Mouse (Mus musculus): Measurements from ENCODE around the gene Pfdn4. TPM values are rescaled to one million over a fixed set of nuclear protein-coding genes. Genes with fewer than 3 reads are reported as not detected.
A peak's percentile ranks its signal among the peaks of the same experiment; 100 is the strongest.

Pfdn4 gene
- polyA plus RNA-seq, 1 experiment from 2014 or later: 50.0 TPM

DNA sequence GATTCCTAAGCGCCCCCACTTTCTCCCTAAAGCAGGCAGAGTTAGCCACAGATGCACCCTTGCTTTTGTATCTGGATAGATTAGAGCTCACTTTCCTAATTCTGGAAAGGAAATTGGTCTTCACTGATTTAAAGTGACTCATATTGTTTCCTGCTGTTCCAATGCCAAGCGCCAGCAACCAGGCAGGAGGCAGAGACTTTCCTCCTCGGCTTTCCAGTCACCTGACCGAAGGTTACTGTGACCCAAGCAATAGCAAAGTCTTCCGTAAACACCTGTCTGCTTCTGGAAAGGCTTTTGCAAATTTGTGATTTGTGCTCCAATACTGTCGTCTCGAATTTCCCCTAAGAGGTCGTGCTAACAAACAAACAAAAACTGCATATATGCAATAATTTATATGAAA is 1.8 kb downstream of the Pfdn4 start:
- Histone ChIP-seq H3K9me3 (replicated peaks) (no peaks in the 10 kb centered on the region), H3K4me1 (replicated peaks) (peaks cover 3% of the 10 kb centered on the region; the same call in 1 of the 2 replicates), H3K9ac (no peak overlapping the region), H3K36me3 (no peaks in the 10 kb centered on the region), H3K4me3 (replicated peaks) (no peak overlapping the region), H3K4me2 (no peak overlapping the region), H3K27me3 (peaks cover 60% of the 10 kb centered on the region), H3K27ac (no peak overlapping the region)
- DNase-seq: no peak
- no peak for ATAC-seq (ENCODE audit: low read depth)
- WGBS (ENCODE audit: insufficient replicate concordance): 14% methylated on average over 8 of the region's 8 CpGs

DNA sequence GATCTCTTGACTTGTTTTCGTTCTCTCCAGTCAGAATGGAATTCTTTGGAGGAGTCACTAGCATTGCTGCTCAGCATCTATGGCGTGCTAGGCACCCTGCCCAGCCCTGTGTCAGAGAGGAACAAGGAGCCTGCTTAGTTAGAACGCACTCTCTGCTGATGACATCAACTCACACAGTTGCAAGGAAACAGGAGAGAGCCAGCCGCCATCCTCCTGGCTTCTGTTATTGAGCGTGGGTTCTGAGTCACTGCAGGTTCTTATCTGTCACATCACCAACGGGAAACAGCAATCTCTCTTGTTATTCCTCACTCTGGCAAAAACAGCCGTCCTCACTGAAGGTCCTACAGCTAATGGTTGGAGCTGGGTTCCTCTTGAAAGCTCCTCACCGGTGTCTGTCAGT is 7.1 kb downstream of the Pfdn4 start:
- ATAC-seq (ENCODE audit: low read depth): no peak

DNA sequence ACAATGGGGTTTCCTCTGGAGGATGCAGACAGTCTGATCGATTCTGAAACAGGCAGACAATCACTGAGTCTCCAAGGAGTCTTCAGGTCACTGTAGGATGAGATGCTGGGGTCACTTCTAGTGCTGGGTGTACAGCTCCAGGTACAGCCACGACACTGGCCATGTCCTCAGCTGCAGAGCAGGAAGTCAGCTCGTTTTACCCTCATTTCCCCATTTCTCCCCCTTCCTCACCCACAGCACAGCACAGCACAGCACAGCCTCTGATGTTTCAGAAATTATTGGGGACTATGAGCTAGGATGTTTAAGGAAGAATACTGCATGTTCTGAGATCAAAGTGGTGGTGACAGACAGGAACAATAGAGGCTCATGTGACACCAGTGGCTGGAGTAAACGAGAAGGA is 7.8 kb downstream of the Pfdn4 start:
- DNase-seq (no peak), ATAC-seq (ENCODE audit: low read depth) (no peak)
- Histone ChIP-seq H3K4me1 (replicated peaks) (peaks cover 10% of the 10 kb centered on the region), H3K27me3 (peaks cover 6% of the 10 kb centered on the region), H3K36me3 (no peaks in the 10 kb centered on the region), H3K4me2 (no peak overlapping the region), H3K9me3 (replicated peaks) (no peaks in the 10 kb centered on the region), H3K9ac (no peak overlapping the region), H3K27ac (no peak overlapping the region), H3K4me3 (replicated peaks) (no peak overlapping the region)
- WGBS (ENCODE audit: insufficient replicate concordance): 8% methylated on average over 4 of the region's 4 CpGs

More for the DNA sequence above, 7.1 kb downstream of the Pfdn4 start:
- Histone ChIP-seq H3K4me1 (replicated peaks) (peaks cover 5% of the 10 kb centered on the region; the same call in 1 of the 2 replicates), H3K9me3 (replicated peaks) (no peaks in the 10 kb centered on the region), H3K27me3 (peaks cover 13% of the 10 kb centered on the region), H3K9ac (no peak overlapping the region), H3K4me2 (no peak overlapping the region), H3K4me3 (replicated peaks) (no peak overlapping the region), H3K36me3 (no peaks in the 10 kb centered on the region), H3K27ac (no peak overlapping the region)
- 15% methylated on average over 8 of the region's 8 CpGs for WGBS (ENCODE audit: insufficient replicate concordance)
- DNase-seq: no peak

DNA sequence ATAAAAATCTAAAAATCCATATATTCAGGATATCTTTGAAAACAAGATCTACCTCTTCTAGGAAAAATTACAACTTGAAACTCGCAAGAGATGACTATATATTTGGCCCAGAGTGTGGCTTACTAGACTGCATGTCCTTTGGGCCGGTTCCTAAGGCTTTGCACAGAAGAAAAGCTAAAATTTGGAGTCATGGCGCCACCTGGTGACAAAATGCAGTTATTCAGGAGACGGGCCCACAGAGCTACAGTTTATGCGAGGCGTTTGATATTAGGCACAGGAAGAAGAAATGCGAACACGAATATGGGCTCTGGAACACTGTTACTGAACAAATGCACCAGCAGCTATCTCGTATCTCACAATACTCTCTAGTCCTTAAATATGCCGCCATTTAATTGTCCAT is 11.5 kb downstream of the Pfdn4 start:
- Histone ChIP-seq H3K27me3 (0 out of 2 replicates have a peak, but pooled peaks cover 5% of the 10 kb centered on the region), H3K4me2 (no peak overlapping the region), H3K4me3 (replicated peaks) (no peak overlapping the region), H3K4me1 (replicated peaks) (peaks cover 28% of the 10 kb centered on the region), H3K36me3 (no peaks in the 10 kb centered on the region), H3K9me3 (replicated peaks) (no peaks in the 10 kb centered on the region), H3K9ac (no peak overlapping the region), H3K27ac (no peak overlapping the region)
- 3% methylated on average over 10 of the region's 10 CpGs for WGBS (ENCODE audit: insufficient replicate concordance)
- no peak for ATAC-seq (ENCODE audit: low read depth)
- peak; percentile 44 for DNase-seq

- H3K27me3 ChIP-seq: 0 out of 2 replicates have a peak, but pooled peaks cover 5% of the 10 kb centered on the region
- H3K4me1 ChIP-seq (replicated peaks): peaks cover 38% of the 10 kb centered on the region
- ATAC-seq (ENCODE audit: low read depth): no peak
- H3K4me3 ChIP-seq (replicated peaks): peak overlapping the region; percentile 41
- H3K9ac ChIP-seq: peak overlapping the region; percentile 39; the same call in 1 of the 2 replicates
- DNase-seq: peak; percentile 70
- H3K27ac ChIP-seq: no peak overlapping the region
- no peaks in the 10 kb centered on the region for H3K9me3 ChIP-seq (replicated peaks)
- no peaks in the 10 kb centered on the region for H3K36me3 ChIP-seq
- H3K4me2 ChIP-seq: peak overlapping the region; percentile 59
- WGBS (ENCODE audit: insufficient replicate concordance): 3% methylated on average over 12 of the region's 12 CpGs
Observed at GRCm38 (mm10) chr2:170508821-170509220, 12.6 kb downstream of the Pfdn4 start.

GRCm38 (mm10) chr2:170511073-170511891 is 15.1 kb downstream of the Pfdn4 start:
- Histone ChIP-seq H3K9me3 (replicated peaks) (no peaks in the 10 kb centered on the region), H3K36me3 (peaks cover 9% of the 10 kb centered on the region), H3K27ac (peak overlapping the region; percentile 55), H3K27me3 (0 out of 2 replicates have a peak, but pooled peaks cover 5% of the 10 kb centered on the region), H3K4me3 (replicated peaks) (peak overlapping the region; percentile 96), H3K4me1 (replicated peaks) (peaks cover 39% of the 10 kb centered on the region), H3K4me2 (peak overlapping the region; percentile 78), H3K9ac (peak overlapping the region; percentile 92)
- WGBS (ENCODE audit: insufficient replicate concordance): under 1% methylated on average over 69 of the region's 69 CpGs
- ATAC-seq (ENCODE audit: low read depth): peak; percentile 75
- peak; percentile 83 for DNase-seq

DNA sequence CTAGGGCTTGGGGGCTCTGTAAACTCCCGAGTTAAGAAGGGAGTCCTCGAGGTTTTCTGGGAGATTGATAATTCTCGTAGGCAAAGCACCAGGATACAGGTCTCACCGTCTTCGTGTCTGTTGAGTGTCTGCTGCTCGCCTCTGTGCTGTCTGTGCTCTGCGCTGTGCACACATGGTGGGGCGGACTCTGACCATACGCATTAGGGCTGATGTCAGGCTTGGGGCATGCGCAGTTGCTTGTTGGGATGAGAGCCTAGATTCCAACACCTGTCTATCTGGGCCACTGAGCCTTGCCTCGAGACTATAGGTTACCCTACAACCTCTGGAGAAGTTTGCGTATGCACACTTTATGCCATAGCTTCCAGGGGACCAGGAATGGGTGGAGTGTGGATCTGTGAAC is 17.5 kb downstream of the Pfdn4 start:
- Histone ChIP-seq H3K36me3 (peaks cover 32% of the 10 kb centered on the region), H3K4me2 (no peak overlapping the region), H3K9me3 (replicated peaks) (no peaks in the 10 kb centered on the region), H3K4me1 (replicated peaks) (peaks cover 30% of the 10 kb centered on the region), H3K4me3 (replicated peaks) (no peak overlapping the region), H3K9ac (no peak overlapping the region), H3K27me3 (no peaks in the 10 kb centered on the region), H3K27ac (no peak overlapping the region)
- ATAC-seq (ENCODE audit: low read depth) (no peak), DNase-seq (no peak)
- WGBS (ENCODE audit: insufficient replicate concordance): 80% methylated on average over 12 of the region's 12 CpGs

- Histone ChIP-seq H3K4me1 (replicated peaks) (no peaks in the 10 kb centered on the region), H3K4me2 (no peak overlapping the region), H3K4me3 (replicated peaks) (no peak overlapping the region), H3K27me3 (no peaks in the 10 kb centered on the region), H3K36me3 (peaks cover 40% of the 10 kb centered on the region), H3K9me3 (replicated peaks) (no peaks in the 10 kb centered on the region), H3K9ac (no peak overlapping the region), H3K27ac (no peak overlapping the region)
- 10% methylated on average over 6 of the region's 7 CpGs for WGBS (ENCODE audit: insufficient replicate concordance)
- DNase-seq (peak; percentile 13), ATAC-seq (ENCODE audit: low read depth) (peak; percentile 51; the same call in 1 of the 2 replicates)
Observed at GRCm38 (mm10) chr2:170520321-170520971, 24.2 kb downstream of the Pfdn4 start.

GRCm38 (mm10) chr2:170526513-170526912 is 30.3 kb downstream of the Pfdn4 start:
- Histone ChIP-seq H3K27me3 (no peaks in the 10 kb centered on the region), H3K4me1 (replicated peaks) (no peaks in the 10 kb centered on the region), H3K4me2 (no peak overlapping the region), H3K9me3 (replicated peaks) (no peaks in the 10 kb centered on the region), H3K36me3 (no peaks in the 10 kb centered on the region), H3K9ac (no peak overlapping the region), H3K27ac (no peak overlapping the region), H3K4me3 (replicated peaks) (no peak overlapping the region)
- WGBS (ENCODE audit: insufficient replicate concordance): 69% methylated on average over 8 of the region's 8 CpGs
- ATAC-seq (ENCODE audit: low read depth): no peak
- DNase-seq: no peak

DNA sequence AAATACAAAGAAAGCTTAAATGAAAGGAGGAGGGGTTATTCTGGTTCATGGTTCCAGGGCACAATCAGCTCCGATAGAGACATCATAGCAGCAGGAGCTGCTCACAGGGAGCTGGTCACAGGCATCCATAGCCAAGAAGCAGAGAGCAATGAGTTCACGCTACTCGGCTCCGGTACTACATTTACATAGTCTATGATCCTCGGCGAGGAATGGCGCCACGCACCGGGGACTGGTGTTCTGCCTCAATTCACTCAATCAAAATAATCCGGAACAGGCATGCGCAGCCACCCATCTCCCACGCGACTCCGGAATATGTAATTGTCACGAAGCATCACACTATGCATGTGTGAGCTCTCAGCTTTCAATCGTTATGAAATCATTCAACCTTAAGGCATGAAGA is 31.8 kb downstream of the Pfdn4 start:
- H3K9me3 ChIP-seq (replicated peaks): no peaks in the 10 kb centered on the region
- WGBS (ENCODE audit: insufficient replicate concordance): 88% methylated on average over 16 of the region's 16 CpGs
- H3K36me3 ChIP-seq: no peaks in the 10 kb centered on the region
- H3K27ac ChIP-seq: no peak overlapping the region
- no peak overlapping the region for H3K9ac ChIP-seq
- no peak overlapping the region for H3K4me3 ChIP-seq (replicated peaks)
- ATAC-seq (ENCODE audit: low read depth): no peak
- H3K4me2 ChIP-seq: no peak overlapping the region
- DNase-seq: no peak
- no peaks in the 10 kb centered on the region for H3K27me3 ChIP-seq
- no peaks in the 10 kb centered on the region for H3K4me1 ChIP-seq (replicated peaks)

DNA sequence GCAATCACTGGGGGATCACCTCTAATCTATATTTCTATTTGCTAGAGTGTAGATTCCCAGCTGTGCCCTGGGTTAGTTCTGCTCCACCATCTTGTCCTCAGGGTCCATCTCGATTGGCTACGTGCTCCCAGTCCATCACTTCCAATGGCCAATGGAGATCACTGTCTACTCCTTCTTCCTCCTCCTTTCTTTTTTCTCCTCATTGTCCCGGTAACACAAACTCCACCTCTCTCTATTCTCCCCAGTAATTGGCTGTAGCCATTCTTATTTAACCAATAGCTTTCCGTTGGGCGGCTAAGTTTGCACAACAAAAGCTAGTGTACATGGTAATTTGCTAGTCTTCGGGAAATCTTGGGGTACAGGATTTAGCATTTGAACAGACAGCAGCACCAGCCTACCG is 33.5 kb downstream of the Pfdn4 start:
- no peak for ATAC-seq (ENCODE audit: low read depth)
- Histone ChIP-seq H3K9ac (no peak overlapping the region), H3K27ac (no peak overlapping the region), H3K4me3 (replicated peaks) (no peak overlapping the region), H3K9me3 (replicated peaks) (no peaks in the 10 kb centered on the region), H3K4me1 (replicated peaks) (no peaks in the 10 kb centered on the region), H3K36me3 (no peaks in the 10 kb centered on the region), H3K27me3 (no peaks in the 10 kb centered on the region), H3K4me2 (no peak overlapping the region)
- 72% methylated on average over 7 of the region's 7 CpGs for WGBS (ENCODE audit: insufficient replicate concordance)
- no peak for DNase-seq

Data from liver, embryonic 13.5 days (tissue).